In the genomic region with DNA sequence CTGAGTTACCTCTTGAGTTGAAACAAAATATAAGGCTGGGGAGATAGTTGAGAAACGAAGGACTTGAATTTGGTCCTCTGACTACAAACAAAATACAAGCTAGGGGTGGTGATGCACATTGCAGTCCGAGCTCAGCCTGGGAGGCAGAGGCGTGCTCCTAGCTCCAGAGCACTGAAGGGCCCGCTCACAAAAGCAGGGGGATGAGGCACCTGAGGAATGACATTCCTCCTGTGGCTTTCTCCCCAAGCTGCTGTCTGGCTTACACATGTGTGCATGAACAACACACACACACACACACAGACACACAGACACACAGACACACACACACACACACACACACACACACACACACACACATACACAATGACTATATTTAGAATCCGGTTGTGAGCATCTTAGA, we compare ENCODE assay signal across 19 mouse cellular contexts.
"Had no signal": no experiment of that assay in that cellular context is flagged by ENCODE, and none has a peak within 500 bp of the region (broad histone marks: within the 10 kb centered on the region; RNA-seq: fewer than 3 reads in every experiment).

No protein-coding gene starts in this region.

- H3K4me3 ChIP-seq: layer of hippocampus, adult 2 months; limb, embryonic 10.5 days; limb, embryonic 13.5 days; liver, embryonic 12.5 days; liver, embryonic 15.5 days; lung, embryonic 15.5 days; midbrain, embryonic 13.5 days; neural tube, embryonic 12.5 days had no signal

- H3K9ac ChIP-seq: limb, embryonic 13.5 days; liver, embryonic 12.5 days; liver, embryonic 15.5 days; lung, embryonic 15.5 days; midbrain, embryonic 13.5 days; neural tube, embryonic 12.5 days had no signal

- H3K27ac ChIP-seq: kidney, postnatal 0 days; layer of hippocampus, adult 2 months; limb, embryonic 10.5 days; limb, embryonic 13.5 days; liver, embryonic 12.5 days; liver, embryonic 15.5 days; lung, embryonic 15.5 days; midbrain, embryonic 13.5 days; neural tube, embryonic 12.5 days had no signal

- H3K9me3 ChIP-seq: limb, embryonic 10.5 days; limb, embryonic 13.5 days; liver, embryonic 12.5 days; liver, embryonic 15.5 days; lung, embryonic 15.5 days; midbrain, embryonic 13.5 days; neural tube, embryonic 12.5 days had no signal

- ATAC-seq: intestine, embryonic 16.5 days; liver, embryonic 12.5 days; midbrain, embryonic 13.5 days had no signal

- H3K36me3 ChIP-seq: limb, embryonic 10.5 days; limb, embryonic 13.5 days; liver, embryonic 12.5 days; liver, embryonic 15.5 days; lung, embryonic 15.5 days; midbrain, embryonic 13.5 days; neural tube, embryonic 12.5 days had no signal

- H3K27me3 ChIP-seq: limb, embryonic 13.5 days; liver, embryonic 12.5 days; liver, embryonic 15.5 days; lung, embryonic 15.5 days; midbrain, embryonic 13.5 days; neural tube, embryonic 12.5 days had no signal

- DNase-seq: kidney, adult 2 months; kidney, postnatal 25 days; layer of hippocampus, adult 9-11 months; liver; lung, adult 18-20 months; lung, postnatal 10 days; lung, postnatal 36 days; thymus, adult 18-20 months; thymus, postnatal 25 days had no signal

- H3K4me2 ChIP-seq: limb, embryonic 13.5 days; liver, embryonic 12.5 days; liver, embryonic 15.5 days; lung, embryonic 15.5 days; midbrain, embryonic 13.5 days; neural tube, embryonic 12.5 days had no signal
